Mouse (Mus musculus) embryonic facial prominence, embryonic 11.5 days (tissue): ENCODE measurements around the gene Supt3. TPM values are rescaled to one million over a fixed set of nuclear protein-coding genes. Genes with fewer than 3 reads are reported as not detected.

ENCODE experiments used
- ATAC-seq: fragments of 200-750 bp; cut with Nextera tagmentation; replicated peaks from 2 replicates; pipeline ENCODE4 v1.8.0; 2017; ENCODE audit warnings: low read depth; ENCODE audit not compliant: insufficient number of reproducible peaks, low FRiP score, low TSS enrichment
- DNase-seq: peaks from one replicate; pipeline ENCODE4 v3.0.0-alpha.2; 2015; ENCODE audit warnings: low spot score
- H3K27ac ChIP-seq: fragments of 300-500 bp; sonication (generic); replicated peaks from 2 replicates; pipeline ENCODE4 v1.5.1; 2014; ENCODE audit warnings: mild to moderate bottlenecking, low read depth, low read length, control low read depth
- H3K27me3 ChIP-seq: fragments of 300-500 bp; sonication (generic); 2 replicates; pipeline ENCODE4 v1.6.1; 2014; ENCODE audit warnings: mild to moderate bottlenecking, low read length, moderate library complexity, mixed read lengths; ENCODE audit not compliant: control insufficient read depth, insufficient read depth
- H3K36me3 ChIP-seq: fragments of 300-500 bp; sonication (generic); replicated peaks from 2 replicates; pipeline ENCODE4 v1.6.1; 2014; ENCODE audit warnings: low read depth, mild to moderate bottlenecking, low read length, moderate library complexity, mixed read lengths; ENCODE audit not compliant: control insufficient read depth, insufficient read depth
- H3K4me1 ChIP-seq: fragments of 300-500 bp; sonication (generic); 2 replicates; pipeline ENCODE4 v1.6.1; 2014; ENCODE audit warnings: low read length, mixed read lengths; ENCODE audit not compliant: control insufficient read depth, insufficient read depth
- H3K4me2 ChIP-seq: fragments of 300-500 bp; sonication (generic); 2 replicates; pipeline ENCODE4 v1.6.1; 2014; ENCODE audit warnings: low read depth, mild to moderate bottlenecking, control low read depth, low read length, moderate library complexity
- H3K4me3 ChIP-seq: fragments of 300-500 bp; sonication (generic); 2 replicates; pipeline ENCODE4 v1.5.1; 2014; ENCODE audit warnings: low read depth, low read length, control low read depth
- H3K9ac ChIP-seq: fragments of 300-500 bp; sonication (generic); replicated peaks from 2 replicates; pipeline ENCODE4 v1.6.1; 2014; ENCODE audit warnings: mild to moderate bottlenecking, control low read depth, low read length
- H3K9me3 ChIP-seq: fragments of 300-500 bp; sonication (generic); replicated peaks from 2 replicates; pipeline ENCODE4 v1.6.1; 2016; ENCODE audit warnings: mild to moderate bottlenecking, low read length, inconsistent platforms, mixed read lengths; ENCODE audit not compliant: control insufficient read depth
- WGBS: fragments of 180-500 bp; shearing (Covaris S2); extraction: QIAGEN DNeasy Blood & Tissue Kit; methylation state at CpG from one replicate; pipeline ENCODE4 v1.1.7; 2014; 5-methylcytosine and 5-hydroxymethylcytosine counted together
- polyA plus RNA-seq: library from polyadenylated mRNA; unstranded; fragments of >200 nt; fragmentation: Nextera tagmentation; extraction: Ambion mirVana; gene quantifications from 2 replicates; pipeline ENCODE4 v1.2.1, GENCODE M21; 2014

Gene Supt3
- polyA plus RNA-seq, 1 experiment from 2014 or later: 32.1 TPM

GRCm38 (mm10) chr17:45081955-45082475 lies 305.1 kb downstream of the Supt3 start:
- no peak overlapping the region for H3K4me2 ChIP-seq
- no peak overlapping the region for H3K9ac ChIP-seq
- 43% methylated on average over 8 of the region's 8 CpGs for WGBS
- H3K27ac ChIP-seq: no peak overlapping the region
- H3K4me3 ChIP-seq: no peak overlapping the region
- H3K4me1 ChIP-seq: peaks cover 3% of the 10 kb centered on the region; the same call in 1 of the 2 replicates
- ATAC-seq (no peak), DNase-seq (peak; percentile 14)
- no peaks in the 10 kb centered on the region for H3K27me3 ChIP-seq
- H3K9me3 ChIP-seq: no peaks in the 10 kb centered on the region
- no peaks in the 10 kb centered on the region for H3K36me3 ChIP-seq

DNA sequence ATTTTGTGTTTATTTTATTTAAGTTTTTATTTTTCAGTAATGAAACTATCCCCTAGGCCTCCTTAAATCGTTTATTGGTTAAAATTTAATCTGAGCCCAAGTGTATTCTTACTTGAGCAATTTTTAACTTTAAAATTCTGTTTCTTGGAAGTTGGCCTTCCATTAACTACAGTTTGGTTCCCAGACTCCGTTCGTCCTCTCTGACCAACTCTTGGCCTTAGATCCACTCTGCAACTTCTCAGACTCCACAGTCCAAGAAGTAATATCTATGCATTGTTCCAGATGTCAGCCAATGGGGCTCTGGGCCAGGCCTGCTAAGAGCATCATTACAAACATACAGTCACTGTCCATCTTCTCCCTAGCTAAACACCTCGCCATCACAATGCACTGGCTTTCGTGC lies 309.4 kb downstream of the Supt3 start:
- DNase-seq (no peak), ATAC-seq (no peak)
- no peak overlapping the region for H3K4me3 ChIP-seq
- 88% methylated on average over 5 of the region's 5 CpGs for WGBS
- no peak overlapping the region for H3K9ac ChIP-seq
- peaks cover 3% of the 10 kb centered on the region; the same call in 1 of the 2 replicates for H3K4me1 ChIP-seq
- no peak overlapping the region for H3K4me2 ChIP-seq
- no peaks in the 10 kb centered on the region for H3K27me3 ChIP-seq
- H3K36me3 ChIP-seq: no peaks in the 10 kb centered on the region
- H3K27ac ChIP-seq: no peak overlapping the region
- H3K9me3 ChIP-seq: no peaks in the 10 kb centered on the region

GRCm38 (mm10) chr17:45087022-45087421 lies 310.1 kb downstream of the Supt3 start:
- Histone ChIP-seq H3K4me3 (no peak overlapping the region), H3K9me3 (no peaks in the 10 kb centered on the region), H3K4me2 (no peak overlapping the region), H3K27ac (no peak overlapping the region), H3K36me3 (no peaks in the 10 kb centered on the region), H3K27me3 (no peaks in the 10 kb centered on the region), H3K9ac (no peak overlapping the region), H3K4me1 (peaks cover under 1% of the 10 kb centered on the region; the same call in 1 of the 2 replicates)
- no peak for ATAC-seq
- 69% methylated on average over 5 of the region's 5 CpGs for WGBS
- peak; percentile 22 for DNase-seq

DNA sequence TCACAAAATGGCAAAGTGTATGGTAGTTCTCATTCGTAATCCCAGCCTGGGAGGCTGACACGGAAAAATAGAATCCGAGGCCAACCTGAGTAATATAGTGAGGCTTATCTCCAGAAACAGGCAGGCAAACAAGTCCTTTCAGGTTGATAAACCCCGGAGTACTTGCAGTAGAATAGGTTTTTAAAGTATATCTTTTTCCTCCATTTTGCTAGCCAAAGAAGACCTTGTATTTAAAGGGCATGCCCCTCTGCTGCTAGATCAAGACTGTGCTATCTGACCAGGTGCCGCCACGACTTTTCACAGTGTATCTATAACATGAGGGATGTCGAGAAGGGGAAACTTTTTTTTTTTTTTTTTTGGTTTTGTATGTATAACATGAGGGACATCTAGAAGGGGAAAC lies 324.1 kb downstream of the Supt3 start:
- H3K9ac ChIP-seq: no peak overlapping the region
- H3K9me3 ChIP-seq: no peaks in the 10 kb centered on the region
- H3K36me3 ChIP-seq: no peaks in the 10 kb centered on the region
- no peak overlapping the region for H3K27ac ChIP-seq
- DNase-seq (no peak), ATAC-seq (no peak)
- no peaks in the 10 kb centered on the region for H3K27me3 ChIP-seq
- H3K4me3 ChIP-seq: no peak overlapping the region
- WGBS: 86% methylated on average over 7 of the region's 7 CpGs
- no peaks in the 10 kb centered on the region for H3K4me1 ChIP-seq
- no peak overlapping the region for H3K4me2 ChIP-seq

DNA sequence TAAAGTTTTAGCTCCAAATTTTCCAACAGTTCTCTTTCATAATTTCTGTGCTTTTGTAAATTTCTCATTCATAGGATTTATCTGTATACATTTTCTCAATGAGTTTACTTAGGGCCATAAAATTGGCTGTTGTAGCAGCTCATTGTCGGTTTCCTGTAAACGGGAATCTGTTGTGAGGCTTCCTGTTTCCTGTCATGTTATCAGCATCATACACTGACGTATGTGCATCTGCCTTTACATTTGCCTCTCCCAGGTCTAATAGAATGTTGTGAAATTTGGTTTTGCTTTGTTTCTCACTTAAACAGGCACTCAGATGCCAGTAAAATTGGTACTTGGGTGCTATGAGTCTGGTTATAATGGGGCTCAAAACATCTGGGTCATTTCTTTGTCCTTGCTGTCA lies 338.4 kb downstream of the Supt3 start:
- H3K4me2 ChIP-seq: no peak overlapping the region
- DNase-seq (no peak), ATAC-seq (no peak)
- H3K4me1 ChIP-seq: no peaks in the 10 kb centered on the region
- 74% methylated on average over 3 of the region's 3 CpGs for WGBS
- H3K36me3 ChIP-seq: no peaks in the 10 kb centered on the region
- no peak overlapping the region for H3K9ac ChIP-seq
- no peak overlapping the region for H3K4me3 ChIP-seq
- H3K27ac ChIP-seq: no peak overlapping the region
- H3K27me3 ChIP-seq: no peaks in the 10 kb centered on the region
- H3K9me3 ChIP-seq: no peaks in the 10 kb centered on the region

- no peak for ATAC-seq
- H3K27me3 ChIP-seq: no peaks in the 10 kb centered on the region
- no peak overlapping the region for H3K27ac ChIP-seq
- H3K4me1 ChIP-seq: no peaks in the 10 kb centered on the region
- 40% methylated on average over 12 of the region's 12 CpGs for WGBS
- no peaks in the 10 kb centered on the region for H3K36me3 ChIP-seq
- no peaks in the 10 kb centered on the region for H3K9me3 ChIP-seq
- H3K4me2 ChIP-seq: no peak overlapping the region
- no peak overlapping the region for H3K9ac ChIP-seq
- DNase-seq: peak; percentile 56
- no peak overlapping the region for H3K4me3 ChIP-seq
These were observed 341.9 kb downstream of the Supt3 start for GRCm38 (mm10) chr17:45118565-45119471.

DNA sequence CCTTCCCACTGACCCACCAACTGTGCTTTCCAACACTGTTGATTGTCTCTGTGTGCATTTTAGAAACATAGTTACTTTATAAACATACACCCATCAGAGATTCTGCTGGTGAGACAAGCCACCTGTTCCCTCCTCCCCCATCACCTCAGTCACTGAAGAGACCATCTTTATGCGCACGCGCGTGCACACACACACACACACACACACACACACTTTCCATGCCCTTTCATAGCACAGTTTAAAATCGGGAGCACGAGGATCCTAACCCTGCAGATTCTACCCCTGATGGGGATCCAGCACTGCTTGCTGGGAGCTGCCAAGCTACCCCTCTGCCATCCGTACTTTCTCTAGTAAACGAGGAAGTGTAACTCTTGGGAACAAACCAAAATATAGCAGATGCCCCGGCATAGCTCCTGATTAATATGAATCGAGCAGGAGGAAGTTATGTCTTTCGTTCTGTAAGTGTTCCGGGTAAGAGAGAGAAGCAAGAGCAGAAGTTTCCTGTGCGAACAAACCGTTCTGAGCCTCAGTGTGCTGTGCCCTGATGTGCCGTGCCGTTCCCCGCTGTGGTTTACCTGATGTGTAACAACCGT lies 342.8 kb downstream of the Supt3 start:
- no peak overlapping the region for H3K9ac ChIP-seq
- H3K27me3 ChIP-seq: no peaks in the 10 kb centered on the region
- DNase-seq (no peak), ATAC-seq (no peak)
- no peak overlapping the region for H3K4me2 ChIP-seq
- H3K9me3 ChIP-seq: no peaks in the 10 kb centered on the region
- H3K4me3 ChIP-seq: no peak overlapping the region
- H3K4me1 ChIP-seq: no peaks in the 10 kb centered on the region
- no peaks in the 10 kb centered on the region for H3K36me3 ChIP-seq
- H3K27ac ChIP-seq: no peak overlapping the region
- WGBS: 85% methylated on average over 18 of the region's 18 CpGs

- Histone ChIP-seq H3K27me3 (no peaks in the 10 kb centered on the region), H3K9ac (no peak overlapping the region), H3K4me2 (no peak overlapping the region), H3K36me3 (no peaks in the 10 kb centered on the region), H3K27ac (no peak overlapping the region), H3K9me3 (no peaks in the 10 kb centered on the region), H3K4me3 (no peak overlapping the region), H3K4me1 (no peaks in the 10 kb centered on the region)
- DNase-seq: no peak
- WGBS: 91% methylated on average over 3 of the region's 3 CpGs
- no peak for ATAC-seq
These were observed 346.9 kb downstream of the Supt3 start for GRCm38 (mm10) chr17:45123856-45124255.
